ENCODE assay signal across 19 mouse cellular contexts in the genomic region with DNA sequence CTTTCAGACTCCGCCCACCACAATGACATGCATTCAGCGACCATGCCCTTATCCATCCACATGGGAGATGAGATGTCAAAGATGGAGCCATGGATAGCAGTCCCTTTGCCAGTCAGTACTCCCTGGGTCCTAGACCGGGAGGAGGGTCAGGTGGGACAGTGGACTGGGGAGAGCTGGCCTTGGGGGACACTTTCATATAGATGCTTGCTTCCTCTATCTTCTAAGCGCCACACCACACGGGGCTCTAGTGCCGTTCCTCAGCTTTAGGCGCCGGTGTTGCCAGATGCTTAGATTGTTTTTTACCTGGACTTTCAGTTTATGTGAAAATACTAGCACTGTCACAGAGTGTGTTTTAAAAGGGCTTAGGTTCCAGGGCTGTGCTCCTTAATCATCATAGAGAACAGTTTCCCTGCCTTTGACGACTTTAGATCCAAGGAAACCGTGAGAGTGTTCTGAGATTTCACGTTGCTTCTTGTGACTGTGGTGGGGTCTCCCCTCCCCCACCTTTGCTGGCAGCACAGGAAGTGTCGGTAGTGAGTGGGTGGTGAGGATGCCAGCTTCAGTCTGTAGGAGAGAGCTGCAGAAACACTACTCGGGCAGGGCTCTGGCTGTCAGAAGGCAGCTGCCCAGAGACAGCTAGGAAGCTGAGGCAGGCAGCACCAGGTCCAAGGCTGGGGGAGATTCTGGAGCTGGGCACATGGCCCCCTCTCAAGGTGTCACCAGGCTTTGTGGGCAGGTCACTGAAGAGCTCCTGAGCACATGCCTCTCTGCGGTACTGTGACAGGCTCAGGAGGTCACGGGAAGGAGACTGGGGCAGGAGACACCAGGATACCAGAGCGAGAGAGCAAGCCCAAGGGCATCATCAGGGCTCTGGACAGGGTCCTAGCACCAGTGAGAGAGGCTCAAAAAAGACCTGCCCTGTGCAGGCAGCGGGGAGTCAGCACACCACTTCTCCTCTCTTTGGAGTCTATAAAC. TPM values are rescaled to one million over a fixed set of nuclear protein-coding genes. Genes with fewer than 3 reads are reported as not detected.
DNase-seq lines count a peak whose midpoint lies in the region; ATAC-seq and TF ChIP-seq lines count a peak whose summit lies in the region.
"Not testable (repeated sequence)": the region's sequence is repeated elsewhere in the genome, so short reads cannot be mapped to it uniquely, and the experiment has no call there.
"Had no signal": no experiment of that assay in that cellular context is flagged by ENCODE, and none has a peak within 500 bp of the region (broad histone marks: within the 10 kb centered on the region; RNA-seq: fewer than 3 reads in every experiment).

No protein-coding gene starts in this region.

- H3K4me1 ChIP-seq in forebrain, embryonic 13.5 days; hindbrain, postnatal 0 days (ENCODE audit: insufficient read depth, low read length); kidney, embryonic 16.5 days (ENCODE audit: insufficient read depth, low read length); neural tube, embryonic 15.5 days: not testable (repeated sequence)

- WGBS in forebrain, embryonic 13.5 days, result 68% methylated on average over 3 of the region's 17 CpGs
- 59% methylated on average over 3 of the region's 17 CpGs for WGBS in hindbrain, postnatal 0 days
- WGBS in kidney, embryonic 16.5 days, result 60% methylated on average over 2 of the region's 17 CpGs
- WGBS in neural tube, embryonic 15.5 days, result 46% methylated on average over 3 of the region's 17 CpGs

- H3K27me3 ChIP-seq in forebrain, embryonic 13.5 days; hindbrain, postnatal 0 days (ENCODE audit: insufficient read depth, low read length); kidney, embryonic 16.5 days (ENCODE audit: insufficient read depth, low read length); neural tube, embryonic 15.5 days (replicated peaks): not testable (repeated sequence)

- H3K36me3 ChIP-seq in forebrain, embryonic 13.5 days (ENCODE audit: poor library complexity, severe bottlenecking); hindbrain, postnatal 0 days (ENCODE audit: insufficient read depth, low read length); kidney, embryonic 16.5 days (ENCODE audit: insufficient read depth, low read length); neural tube, embryonic 15.5 days: not testable (repeated sequence)

- not testable (repeated sequence) for H3K9ac ChIP-seq in forebrain, embryonic 13.5 days; hindbrain, postnatal 0 days (replicated peaks; ENCODE audit: low read length); kidney, embryonic 16.5 days (replicated peaks; ENCODE audit: low read length); neural tube, embryonic 15.5 days (replicated peaks)

- not testable (repeated sequence) for H3K4me2 ChIP-seq in forebrain, embryonic 13.5 days; hindbrain, postnatal 0 days (ENCODE audit: low read depth, low read length); kidney, embryonic 16.5 days (replicated peaks; ENCODE audit: low read depth, low read length); neural tube, embryonic 15.5 days

- not testable (repeated sequence) for H3K27ac ChIP-seq in forebrain, embryonic 13.5 days; hindbrain, postnatal 0 days; kidney, embryonic 16.5 days (ENCODE audit: low read length); neural tube, embryonic 15.5 days (replicated peaks)

- peak; percentile 53; the same call in 1 of the 2 replicates for ATAC-seq in forebrain, embryonic 13.5 days
- ATAC-seq in frontal cortex, adult (ENCODE audit: low TSS enrichment), result peak; percentile 76
- peak; percentile 57 to 65 for ATAC-seq in hematopoietic stem cell, adult 5-6 weeks (replicated peaks in 1 of 2; ENCODE audit: insufficient read depth in 1 of 2, low FRiP score in 2 of 2, low TSS enrichment in 1 of 2, low read depth in 1 of 2, poor library complexity in 2 of 2, severe bottlenecking in 2 of 2)
- ATAC-seq in hindbrain, postnatal 0 days, result 0 out of 2 replicates have a peak, but pooled peaks have one; percentile 29
- ATAC-seq in kidney, embryonic 16.5 days (ENCODE audit: low FRiP score, low TSS enrichment), result peak; percentile 20; the same call in 1 of the 2 replicates
- ATAC-seq in neural tube, embryonic 15.5 days (ENCODE audit: low FRiP score), result peak; percentile 24; the same call in 1 of the 2 replicates

- not testable (repeated sequence) for DNase-seq in hindbrain, postnatal 0 days (ENCODE audit: low spot score)

- not testable (repeated sequence) for H3K4me3 ChIP-seq in forebrain, embryonic 13.5 days; hindbrain, postnatal 0 days (ENCODE audit: low read length); kidney, embryonic 16.5 days (ENCODE audit: low read length); neural tube, embryonic 15.5 days (replicated peaks)

- not testable (repeated sequence) for H3K9me3 ChIP-seq in forebrain, embryonic 13.5 days (replicated peaks); hindbrain, postnatal 0 days (ENCODE audit: low read length); kidney, embryonic 16.5 days (ENCODE audit: low read length); neural tube, embryonic 15.5 days (replicated peaks)

- not testable (repeated sequence) for TF ChIP-seq CTCF in hindbrain, postnatal 0 days (IDR thresholded peaks at IDR 0.05; ENCODE audit: low read depth)

RNA-seq across cellular contexts. Expression of a gene that starts 8.1 kb away (rescaled TPM):
- polyA plus RNA-seq in forebrain, embryonic 13.5 days (2015; fragmentation: Nextera tagmentation; extraction: Ambion mirVana), result 0.26 and 0.47 TPM in 2 replicates
- not detected in 2 replicates for total RNA-seq in hematopoietic stem cell, adult 5-6 weeks (2017)
- total RNA-seq in hindbrain, postnatal 0 days (2014; rRNA removed), result not detected in 2 replicates
- 0.20 and 0.44 TPM in 2 replicates for polyA plus RNA-seq in hindbrain, postnatal 0 days (2015; fragmentation: Nextera tagmentation; extraction: Ambion mirVana)
- polyA plus RNA-seq in kidney, embryonic 16.5 days (2015; fragmentation: Nextera tagmentation; extraction: Ambion mirVana), result 0.33 TPM in 1 of 2 replicates, not detected in the other
- polyA plus RNA-seq in neural tube, embryonic 15.5 days (2015; fragmentation: Nextera tagmentation; extraction: Ambion mirVana), result 0.41 and 0.43 TPM in 2 replicates
- total RNA-seq: adrenal gland, postnatal 10 days; adrenal gland, postnatal 4 days; G1E; gastrocnemius, postnatal 10 days; gastrocnemius, postnatal 4 days; heart, adult 8-10 months; heart, postnatal 36 days had no signal
- polyA plus RNA-seq: brain, embryonic 14.5 days; embryonic facial prominence, embryonic 12.5 days; forebrain, embryonic 11.5 days; G1E; heart, embryonic 12.5 days; hindbrain, embryonic 12.5 days; intestine, embryonic 14.5 days had no signal

RNA-seq across cellular contexts. Expression of a gene that starts 54.8 kb away (rescaled TPM):
- 0.22 and 0.47 TPM in 2 replicates for polyA plus RNA-seq in forebrain, embryonic 13.5 days (2015; fragmentation: Nextera tagmentation; extraction: Ambion mirVana)
- total RNA-seq in hematopoietic stem cell, adult 5-6 weeks (2017), result not detected in 2 replicates
- total RNA-seq in hindbrain, postnatal 0 days (2014; rRNA removed), result 6.1 and 7.2 TPM in 2 replicates
- 0.54 TPM in 1 of 2 replicates, not detected in the other for polyA plus RNA-seq in hindbrain, postnatal 0 days (2015; fragmentation: Nextera tagmentation; extraction: Ambion mirVana)
- polyA plus RNA-seq in kidney, embryonic 16.5 days (2015; fragmentation: Nextera tagmentation; extraction: Ambion mirVana), result 0.33 and 0.75 TPM in 2 replicates
- polyA plus RNA-seq in neural tube, embryonic 15.5 days (2015; fragmentation: Nextera tagmentation; extraction: Ambion mirVana), result 0.23 and 0.28 TPM in 2 replicates
- total RNA-seq: gastrocnemius, postnatal 10 days; heart, adult 8-10 months; heart, postnatal 36 days had no signal
- polyA plus RNA-seq: G1E had no signal

Comparison
In these comparisons a context has a peak if more than half of its experiments do, and no peak if none do; other contexts are left out.
1. ATAC-seq: peak in every context shown above with its lines; median percentile 76 in frontal cortex, adult; 61 in hematopoietic stem cell, adult 5-6 weeks; 53 in forebrain, embryonic 13.5 days; 29 in hindbrain, postnatal 0 days; 24 in neural tube, embryonic 15.5 days; 20 in kidney, embryonic 16.5 days.